Mouse (Mus musculus) cerebellum, adult 9-11 months (tissue): ENCODE data around the gene Cpm.

Experiments
- DNase-seq: peaks from one replicate; pipeline ENCODE4 v3.0.0; 2022

Gene Cpm

GRCm38 (mm10) chr10:117637062-117637744 lies 7.9 kb downstream of the Cpm start:
- DNase-seq: no peak

GRCm38 (mm10) chr10:117637745-117638577 lies 8.7 kb downstream of the Cpm start:
- no peak for DNase-seq

GRCm38 (mm10) chr10:117638578-117639220 lies 9.4 kb downstream of the Cpm start:
- no peak for DNase-seq

GRCm38 (mm10) chr10:117639221-117639599 lies 9.9 kb downstream of the Cpm start:
- DNase-seq: no peak

DNA sequence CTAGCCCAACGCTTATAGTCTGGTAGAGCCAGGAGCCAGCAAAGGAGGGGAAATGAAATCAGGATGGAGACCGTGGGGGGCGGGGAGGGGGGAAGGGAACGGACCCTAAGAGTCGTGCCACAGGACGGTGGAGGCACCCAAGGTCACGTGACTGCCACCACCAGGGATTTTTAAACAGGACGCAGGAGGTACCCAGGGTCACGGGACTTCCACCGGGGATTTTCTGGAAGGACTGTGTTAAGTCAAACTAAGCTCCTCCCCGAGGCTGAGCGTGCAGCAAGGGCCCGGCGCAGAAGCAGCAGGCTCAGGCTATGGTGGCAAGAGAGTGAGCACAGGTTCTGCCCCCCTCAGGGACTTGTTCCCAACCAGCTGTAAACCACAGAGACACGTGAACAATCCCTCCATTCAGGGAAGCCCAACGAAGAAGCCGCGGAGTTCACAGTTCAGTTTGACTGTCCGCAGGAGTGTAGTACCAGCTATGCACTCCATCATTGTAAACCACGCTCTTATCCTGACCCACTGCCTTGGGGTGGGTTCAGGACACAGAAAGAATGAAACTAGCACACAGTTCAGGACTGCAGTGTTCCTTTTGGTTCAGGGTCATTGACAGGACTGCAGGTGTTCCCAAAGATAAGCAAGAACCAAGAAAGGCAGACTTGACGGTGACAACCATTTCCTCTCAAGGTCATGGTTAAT lies 10.7 kb downstream of the Cpm start:
- no peak for DNase-seq

DNA sequence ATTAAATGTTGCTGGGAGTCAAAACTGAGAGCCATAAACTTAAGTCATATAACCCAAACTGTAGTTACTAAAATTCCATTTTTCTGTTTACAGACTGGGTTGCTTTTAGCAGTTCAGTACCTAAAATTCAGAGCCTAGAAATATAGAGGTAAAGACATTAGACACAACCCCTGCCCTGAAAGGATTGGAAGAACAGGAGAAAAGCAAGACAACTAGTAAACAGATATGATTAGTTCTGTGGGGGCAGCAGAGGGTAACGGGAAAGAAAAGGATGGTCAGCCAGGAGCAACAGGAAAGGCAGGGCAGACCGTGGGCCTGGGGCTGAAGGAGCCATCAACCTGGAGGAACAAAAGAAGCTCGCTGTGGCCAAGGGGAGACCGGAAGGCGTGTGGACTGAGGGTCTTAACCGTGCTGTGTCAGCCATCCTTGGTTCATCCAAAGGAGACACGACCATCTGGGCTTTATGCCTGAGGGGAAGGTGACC lies 11.3 kb downstream of the Cpm start:
- no peak for DNase-seq

DNA sequence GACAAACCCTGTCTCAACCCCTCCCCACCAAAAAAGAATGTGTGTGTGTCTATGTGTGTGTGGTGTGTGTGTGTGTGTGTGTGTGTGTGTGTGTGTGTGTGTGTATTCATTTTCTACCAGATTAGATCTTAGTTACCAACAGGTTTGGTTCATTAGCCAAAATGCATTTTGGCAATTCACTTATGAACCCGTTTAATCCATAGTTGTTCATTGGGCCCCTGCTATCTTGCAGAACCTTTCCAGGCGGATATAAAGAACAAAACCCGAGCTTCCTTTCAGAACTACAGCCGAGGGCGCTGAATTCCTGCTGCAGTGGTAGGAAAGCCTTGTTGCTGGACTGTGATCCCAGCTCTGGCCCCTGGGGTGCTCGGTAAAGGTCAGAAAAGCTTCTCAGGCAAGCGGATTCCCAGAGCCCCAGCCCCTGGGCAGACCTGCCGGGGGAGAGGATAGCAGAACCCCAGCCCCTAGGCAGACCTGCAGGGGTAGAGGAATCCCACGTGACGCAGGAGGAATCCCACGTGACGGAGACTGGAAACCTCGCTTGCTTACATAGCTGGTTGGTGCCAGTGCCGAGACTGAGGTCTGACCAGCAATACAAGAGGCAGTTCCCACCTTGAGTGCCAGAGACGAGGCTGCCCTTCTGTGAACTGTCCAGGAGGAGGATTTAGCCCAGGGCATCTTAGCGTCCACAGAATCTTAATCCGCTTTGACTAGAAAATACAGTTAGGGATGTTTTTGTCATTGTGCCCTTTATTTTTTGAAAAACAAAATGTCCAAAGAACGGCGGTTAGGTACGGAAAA lies 12.3 kb downstream of the Cpm start:
- DNase-seq: no peak

DNA sequence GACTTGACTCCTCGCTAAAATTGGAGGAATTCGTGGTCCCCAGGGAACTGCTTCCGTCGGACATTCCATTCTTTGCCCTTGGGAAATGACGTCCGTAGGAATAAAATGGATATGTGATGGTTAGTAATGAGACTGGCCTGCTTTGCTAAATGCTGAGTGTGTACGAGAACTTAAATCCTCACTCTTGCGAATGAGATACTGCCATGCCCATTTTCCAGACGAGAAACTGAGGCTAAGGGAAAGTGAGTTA lies 12.8 kb downstream of the Cpm start:
- DNase-seq: no peak

GRCm38 (mm10) chr10:117642491-117643262 lies 13.4 kb downstream of the Cpm start:
- DNase-seq: no peak

- no peak for DNase-seq
These were observed 14.0 kb downstream of the Cpm start for GRCm38 (mm10) chr10:117643302-117643701.

- no peak for DNase-seq
These were observed 14.6 kb downstream of the Cpm start for GRCm38 (mm10) chr10:117643711-117644428.

DNA sequence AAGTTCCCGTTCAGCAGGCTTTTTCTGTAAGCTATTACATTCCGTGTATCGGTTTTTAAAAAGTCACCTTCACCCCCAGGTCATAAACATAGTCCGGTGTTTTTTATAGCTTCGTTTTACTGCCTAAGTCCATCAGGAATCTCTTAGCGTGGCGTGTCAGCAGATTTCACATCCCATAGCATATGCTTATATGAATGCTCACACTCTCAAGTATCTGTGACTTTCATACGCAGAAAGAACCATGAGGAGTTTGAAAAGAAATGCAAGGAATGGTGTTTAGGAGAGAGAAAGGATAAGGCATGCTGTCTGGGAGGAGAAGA lies 15.1 kb downstream of the Cpm start:
- no peak for DNase-seq

DNA sequence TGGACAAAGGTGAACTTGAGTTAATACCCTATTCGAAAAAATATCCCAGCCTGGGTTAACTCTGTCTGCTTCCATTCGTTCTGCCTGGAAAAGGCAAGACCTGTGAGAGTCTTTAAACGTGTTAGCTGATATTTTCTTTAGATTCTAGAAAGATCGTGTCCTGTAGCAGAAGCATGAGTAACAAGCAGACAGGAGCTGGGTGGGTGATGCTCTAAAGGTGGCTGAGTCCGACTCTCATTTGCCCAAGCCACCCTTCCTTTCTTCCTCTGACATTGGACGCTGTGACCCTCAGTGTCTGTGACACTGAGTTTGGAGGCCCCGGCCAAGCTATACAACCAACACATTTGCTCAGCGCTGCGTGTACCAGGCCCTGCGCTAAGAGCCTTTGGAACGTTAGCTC lies 15.5 kb downstream of the Cpm start:
- no peak for DNase-seq

- no peak for DNase-seq
These were observed 16.2 kb downstream of the Cpm start for GRCm38 (mm10) chr10:117645487-117645964.

DNA sequence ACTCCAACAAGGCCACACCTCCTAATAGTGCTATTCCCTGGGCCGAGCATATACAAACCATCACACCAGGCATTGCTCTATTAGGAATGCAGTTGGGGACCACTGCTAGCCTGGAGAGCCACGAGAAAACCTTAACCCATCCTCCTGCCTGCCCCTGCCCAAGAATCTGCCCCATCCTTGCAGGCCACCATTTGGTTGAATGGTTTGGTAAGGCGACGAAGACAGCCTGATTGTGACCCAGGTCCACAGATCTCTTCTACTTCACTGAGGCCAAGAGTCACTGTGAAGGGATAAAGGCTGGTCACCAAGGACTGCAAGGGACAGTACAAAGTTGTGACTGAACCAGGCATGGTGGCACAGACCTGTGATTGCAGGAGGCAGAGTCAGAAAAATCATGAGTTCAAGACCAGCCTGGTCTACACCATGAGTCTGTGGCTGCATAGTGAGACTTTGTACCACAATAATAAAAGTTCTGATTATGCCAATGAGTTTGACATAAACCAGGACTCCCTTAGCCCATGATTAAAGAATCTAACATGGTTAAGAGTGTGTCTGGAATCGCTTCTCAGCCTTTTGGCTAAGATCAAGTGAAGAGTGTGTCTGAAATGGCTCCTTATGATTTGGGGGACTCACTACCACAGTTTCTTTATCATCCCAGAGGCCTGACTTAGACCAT lies 17.3 kb downstream of the Cpm start:
- no peak for DNase-seq

DNA sequence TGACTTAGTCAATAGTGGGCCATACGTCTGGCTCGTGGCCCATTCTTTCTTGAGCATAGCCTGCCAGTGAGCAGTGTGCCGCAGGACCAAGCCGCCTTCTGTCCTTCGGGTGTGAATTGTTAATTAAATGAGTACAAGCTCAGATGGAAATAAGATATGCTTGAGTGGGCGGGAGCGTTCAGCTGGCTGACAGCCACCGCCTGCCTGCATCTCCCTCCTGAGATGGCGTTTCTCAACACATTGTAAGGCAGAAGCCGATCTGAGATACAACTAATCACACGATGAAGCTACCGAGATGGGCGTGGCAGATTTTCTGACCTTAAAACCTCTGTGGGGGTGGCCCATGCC lies 17.8 kb downstream of the Cpm start:
- DNase-seq: peak; percentile 27

- DNase-seq: no peak
These were observed 18.7 kb downstream of the Cpm start for GRCm38 (mm10) chr10:117647964-117648472.

DNA sequence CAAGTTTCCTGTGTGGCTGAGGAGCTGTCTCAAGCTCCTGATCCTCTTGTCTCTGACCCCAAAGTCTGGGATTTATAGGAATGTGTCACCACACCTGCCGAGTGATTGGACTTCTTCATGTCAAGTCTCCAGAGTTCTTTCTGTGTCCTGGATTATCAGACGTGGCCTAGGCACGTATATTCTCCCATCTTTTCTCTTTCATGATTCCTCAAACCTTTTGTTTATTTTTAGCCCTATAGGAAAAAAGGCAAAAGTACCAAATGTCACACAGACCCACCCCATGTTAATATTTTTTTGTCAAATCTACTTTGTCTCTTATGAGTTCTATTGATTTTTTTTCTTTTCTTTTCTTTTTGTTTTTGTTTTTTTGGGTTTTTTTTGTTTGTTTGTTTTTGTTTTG lies 19.3 kb downstream of the Cpm start:
- no peak for DNase-seq

GRCm38 (mm10) chr10:117649292-117650041 lies 20.2 kb downstream of the Cpm start:
- DNase-seq: no peak
